Comparison of ENCODE assay signal across 14 mouse cellular contexts in genomic region chr2:135737506-135737905, GRCm38 (mm10).
DNase-seq lines count a peak whose midpoint lies in the region; ATAC-seq and TF ChIP-seq lines count a peak whose summit lies in the region.
"Had no signal": no experiment of that assay in that cellular context is flagged by ENCODE, and none has a peak within 500 bp of the region (broad histone marks: within the 10 kb centered on the region; RNA-seq: fewer than 3 reads in every experiment).

No protein-coding gene starts in this region.

- no peak for TF ChIP-seq CTCF in gastrocnemius, adult 2 months (IDR thresholded peaks at IDR 0.05)

- H3K27ac ChIP-seq in gastrocnemius, adult 2 months, result peak overlapping the region; percentile 5; the same call in 1 of the 2 replicates
- no peak overlapping the region for H3K27ac ChIP-seq in intestine, embryonic 16.5 days (ENCODE audit: low read length)
- H3K27ac ChIP-seq: layer of hippocampus, adult 2 months had no signal

- peak overlapping the region; percentile 41 for H3K4me3 ChIP-seq in gastrocnemius, adult 2 months
- no peak overlapping the region for H3K4me3 ChIP-seq in intestine, embryonic 16.5 days (ENCODE audit: low read length)
- H3K4me3 ChIP-seq: layer of hippocampus, adult 2 months had no signal

- intact Hi-C loops in gastrocnemius, adult 2 months (cut with DNase I), result no loop called here
- intact Hi-C loops in gastrocnemius, postnatal 14 days (cut with DNase I; ENCODE audit: low total_unique reads), result no loop called here

- no peaks in the 10 kb centered on the region for H3K27me3 ChIP-seq in intestine, embryonic 16.5 days (replicated peaks; ENCODE audit: control insufficient read depth, insufficient read depth, low read length)

- H3K4me2 ChIP-seq in intestine, embryonic 16.5 days (ENCODE audit: low read depth, low read length), result no peak overlapping the region
- H3K4me2 ChIP-seq: heart, embryonic 11.5 days had no signal

- peak; percentile 67 for ATAC-seq in granulocyte monocyte progenitor cell, adult 5-6 weeks (replicated peaks; ENCODE audit: poor library complexity, severe bottlenecking)
- ATAC-seq in intestine, embryonic 16.5 days, result no peak
- ATAC-seq: forebrain, embryonic 16.5 days; hindbrain, embryonic 16.5 days; lung, postnatal 0 days had no signal

- no peaks in the 10 kb centered on the region for H3K4me1 ChIP-seq in intestine, embryonic 16.5 days (ENCODE audit: control insufficient read depth, insufficient read depth, low read length)

- no peak overlapping the region for H3K9ac ChIP-seq in intestine, embryonic 16.5 days (ENCODE audit: low read depth, low read length)

- DNase-seq in gastrocnemius, adult 2 months, result peak; percentile 33
- no peak for DNase-seq in gastrocnemius, postnatal 14 days
- peak; percentile 3 for DNase-seq in 416B (ENCODE audit: low read depth)
- DNase-seq in c-Kit-positive CD71-negative TER-119-negative erythroid progenitor cells, embryonic 14.5 days (ENCODE audit: low read depth), result peak; percentile 25
- no peak for DNase-seq in layer of hippocampus, adult 11-12 months (ENCODE audit: low spot score)
- DNase-seq in layer of hippocampus, postnatal 14 days (ENCODE audit: low spot score in 2 of 2), result no peak
- DNase-seq: thymus, postnatal 36 days had no signal

- H3K36me3 ChIP-seq in intestine, embryonic 16.5 days (ENCODE audit: control insufficient read depth, insufficient read depth, low read length), result no peaks in the 10 kb centered on the region

- H3K9me3 ChIP-seq in intestine, embryonic 16.5 days (ENCODE audit: control insufficient read depth, low read length), result no peaks in the 10 kb centered on the region

- whole genome bisulfite sequencing in intestine, embryonic 16.5 days, result 83% methylated on average over 9 of the region's 9 CpGs

Comparison
In these comparisons a context has a peak if more than half of its experiments do, and no peak if none do; other contexts are left out.
1. DNase-seq: peak in gastrocnemius, adult 2 months (single experiment), 416B (single experiment) and c-Kit-positive CD71-negative TER-119-negative erythroid progenitor cells, embryonic 14.5 days (single experiment); none in gastrocnemius, postnatal 14 days (single experiment), layer of hippocampus, adult 11-12 months (single experiment) and layer of hippocampus, postnatal 14 days (0 of 2).